Mouse (Mus musculus) induced T-regulatory cell, adult 2 months (primary cell): ENCODE results near the gene E2f4.

ENCODE experiments used
- DNase-seq: peaks from one replicate; pipeline ENCODE4 v3.0.0-alpha.2; 2012; ENCODE audit warnings: low read depth

Gene E2f4

GRCm38 (mm10) chr8:105297511-105298192, at the start of gene E2f4:
Gene E2f4 (plus strand): TSS chr8:105297663.
- peak; percentile 94 for DNase-seq

- DNase-seq: no peak
Observed at GRCm38 (mm10) chr8:105251954-105252353, 45.5 kb upstream of the E2f4 start.

GRCm38 (mm10) chr8:105252680-105253537, 44.6 kb upstream of the E2f4 start:
- DNase-seq: no peak

GRCm38 (mm10) chr8:105253766-105254151, 43.7 kb upstream of the E2f4 start:
- DNase-seq: no peak

- peak; percentile 91 for DNase-seq
Observed at GRCm38 (mm10) chr8:105254152-105254965, 43.1 kb upstream of the E2f4 start.

GRCm38 (mm10) chr8:105254966-105255350, 42.5 kb upstream of the E2f4 start, which contains the start of gene B3gnt9:
Gene B3gnt9 (minus strand): TSS chr8:105255153.
- DNase-seq: peak; percentile 71

GRCm38 (mm10) chr8:105257318-105258114, 39.9 kb upstream of the E2f4 start:
- DNase-seq: no peak

GRCm38 (mm10) chr8:105258911-105259720, 38.3 kb upstream of the E2f4 start:
- no peak for DNase-seq

- DNase-seq: peak; percentile 80
Observed at GRCm38 (mm10) chr8:105259721-105260320, 37.6 kb upstream of the E2f4 start.

- no peak for DNase-seq
Observed at GRCm38 (mm10) chr8:105260371-105261099, 36.9 kb upstream of the E2f4 start.

- no peak for DNase-seq
Observed at GRCm38 (mm10) chr8:105261326-105261980, 36.0 kb upstream of the E2f4 start.

- DNase-seq: peak; percentile 25
Observed at GRCm38 (mm10) chr8:105263244-105263912, 34.1 kb upstream of the E2f4 start.

- DNase-seq: peak; percentile 87
Observed at GRCm38 (mm10) chr8:105264024-105264982, 33.2 kb upstream of the E2f4 start, which contains the start of the genes Tradd and Fbxl8. Gene Tradd (minus strand): TSS chr8:105264609. Gene Fbxl8 (plus strand): TSS chr8:105264648.

- DNase-seq: peak; percentile 88
Observed at GRCm38 (mm10) chr8:105265128-105265527, 32.3 kb upstream of the E2f4 start.

GRCm38 (mm10) chr8:105266775-105267174, 30.7 kb upstream of the E2f4 start:
- peak; percentile 84 for DNase-seq

- no peak for DNase-seq
Observed at GRCm38 (mm10) chr8:105268342-105269074, 29.0 kb upstream of the E2f4 start.
